In the genomic region with DNA sequence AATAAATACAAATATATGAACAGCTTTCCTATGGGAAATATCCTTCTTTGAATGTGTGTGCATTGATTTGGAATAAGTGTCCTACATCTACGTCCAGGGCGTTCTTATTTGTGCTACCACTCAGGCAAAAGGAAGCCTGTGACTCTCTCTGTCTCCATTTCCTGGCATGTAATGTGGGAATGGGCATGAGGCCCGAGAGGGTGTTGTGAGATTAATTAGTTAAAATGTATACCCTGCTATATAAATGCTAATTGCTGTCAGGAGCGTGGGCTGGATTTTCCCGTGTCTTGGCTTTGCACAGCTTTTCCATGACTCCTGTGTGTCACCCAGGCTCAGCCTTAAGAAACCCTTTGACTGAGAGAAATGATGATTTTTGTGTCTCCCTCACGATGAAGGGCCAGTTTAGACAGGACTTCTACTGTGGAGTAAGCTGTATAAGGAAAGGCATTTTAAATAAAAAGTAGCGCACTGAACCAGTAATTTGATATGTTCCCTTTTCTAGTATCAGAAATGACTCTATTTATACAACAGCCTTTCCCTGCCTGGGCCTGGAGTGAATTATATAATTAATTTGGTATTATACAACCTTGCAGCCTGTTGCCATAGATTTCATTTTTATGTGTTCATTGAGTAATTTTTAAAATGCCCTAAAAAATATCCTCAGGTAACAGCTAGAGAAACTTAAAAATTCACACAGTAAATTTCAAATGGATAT, we compare ENCODE assay signal across 18 mouse cellular contexts.
DNase-seq lines count a peak whose midpoint lies in the region; ATAC-seq lines count a peak whose summit lies in the region.
"Had no signal": no experiment of that assay in that cellular context is flagged by ENCODE, and none has a peak within 500 bp of the region (broad histone marks: within the 10 kb centered on the region; RNA-seq: fewer than 3 reads in every experiment).

No protein-coding gene starts in this region.

- 68% methylated on average over 7 of the region's 7 CpGs for WGBS in midbrain, embryonic 14.5 days
- 86% methylated on average over 7 of the region's 7 CpGs for WGBS in midbrain, embryonic 10.5 days
- WGBS in hindbrain, embryonic 16.5 days, result 40% methylated on average over 7 of the region's 7 CpGs

- no peak for ATAC-seq in midbrain, embryonic 14.5 days (ENCODE audit: low FRiP score, low TSS enrichment)
- peak; percentile 86 for ATAC-seq in hindbrain, embryonic 16.5 days
- ATAC-seq: intestine, postnatal 0 days; Patski had no signal

- intact Hi-C loops in gastrocnemius, postnatal 36 days (cut with DNase I), result no loop called here

- H3K9ac ChIP-seq in midbrain, embryonic 14.5 days (replicated peaks; ENCODE audit: low read length), result no peak overlapping the region
- no peak overlapping the region for H3K9ac ChIP-seq in hindbrain, embryonic 16.5 days (ENCODE audit: low read depth, low read length)
- H3K9ac ChIP-seq: lung, embryonic 15.5 days had no signal

- no peak overlapping the region for H3K27ac ChIP-seq in midbrain, embryonic 14.5 days (replicated peaks; ENCODE audit: low read depth, low read length)
- H3K27ac ChIP-seq in midbrain, embryonic 10.5 days (replicated peaks), result no peak overlapping the region
- 0 out of 2 replicates have a peak overlapping the region, but pooled peaks have one; percentile 25 for H3K27ac ChIP-seq in hindbrain, embryonic 16.5 days (ENCODE audit: low read depth, low read length)
- H3K27ac ChIP-seq: gastrocnemius, adult 2 months; lung, embryonic 15.5 days; stomach, postnatal 0 days had no signal

- H3K36me3 ChIP-seq in midbrain, embryonic 14.5 days (ENCODE audit: control insufficient read depth, insufficient read depth, low read length), result no peaks in the 10 kb centered on the region
- no peaks in the 10 kb centered on the region for H3K36me3 ChIP-seq in midbrain, embryonic 10.5 days
- H3K36me3 ChIP-seq in hindbrain, embryonic 16.5 days (ENCODE audit: control insufficient read depth, insufficient read depth, low read length), result no peaks in the 10 kb centered on the region
- H3K36me3 ChIP-seq: lung, embryonic 15.5 days had no signal

- H3K9me3 ChIP-seq in midbrain, embryonic 14.5 days (ENCODE audit: control insufficient read depth, low read length), result no peaks in the 10 kb centered on the region
- no peaks in the 10 kb centered on the region for H3K9me3 ChIP-seq in midbrain, embryonic 10.5 days (replicated peaks)
- H3K9me3 ChIP-seq in hindbrain, embryonic 16.5 days (ENCODE audit: control insufficient read depth, low read length), result no peaks in the 10 kb centered on the region
- H3K9me3 ChIP-seq: lung, embryonic 15.5 days had no signal

- no peaks in the 10 kb centered on the region for H3K27me3 ChIP-seq in midbrain, embryonic 14.5 days (ENCODE audit: control insufficient read depth, insufficient read depth, low read length)
- H3K27me3 ChIP-seq in midbrain, embryonic 10.5 days (ENCODE audit: low read depth, poor library complexity, severe bottlenecking), result no peaks in the 10 kb centered on the region
- H3K27me3 ChIP-seq in hindbrain, embryonic 16.5 days (replicated peaks; ENCODE audit: control insufficient read depth, insufficient read depth, low read length), result no peaks in the 10 kb centered on the region
- H3K27me3 ChIP-seq: lung, embryonic 15.5 days; Patski had no signal

- no peaks in the 10 kb centered on the region for H3K4me1 ChIP-seq in midbrain, embryonic 14.5 days (ENCODE audit: control insufficient read depth, insufficient read depth, low read length)
- no peaks in the 10 kb centered on the region for H3K4me1 ChIP-seq in midbrain, embryonic 10.5 days
- H3K4me1 ChIP-seq in hindbrain, embryonic 16.5 days (ENCODE audit: control insufficient read depth, insufficient read depth, low read depth, low read length), result peaks cover 2% of the 10 kb centered on the region; the same call in 1 of the 2 replicates
- H3K4me1 ChIP-seq: lung, embryonic 15.5 days had no signal

- peak; percentile 8 to 18 for DNase-seq in cerebellum, postnatal 14 days
- no peak for DNase-seq in cerebellum, adult 11-12 months
- DNase-seq in midbrain, embryonic 14.5 days, result peak; percentile 33
- no peak for DNase-seq in midbrain, embryonic 10.5 days (ENCODE audit: low spot score)
- DNase-seq in retina, postnatal 1 day, result peak; percentile 28
- no peak for DNase-seq in gastrocnemius, postnatal 36 days
- DNase-seq in testis, postnatal 14 days (ENCODE audit: low spot score), result no peak
- DNase-seq: cerebellum, adult 8-10 months; gastrocnemius, adult 2 months; heart, postnatal 14 days; kidney, postnatal 36 days; layer of hippocampus, postnatal 36 days had no signal

- H3K4me2 ChIP-seq in midbrain, embryonic 14.5 days (ENCODE audit: low read length), result no peak overlapping the region
- no peak overlapping the region for H3K4me2 ChIP-seq in hindbrain, embryonic 16.5 days (ENCODE audit: low read length)
- H3K4me2 ChIP-seq: lung, embryonic 15.5 days had no signal

- no peak overlapping the region for H3K4me3 ChIP-seq in midbrain, embryonic 14.5 days (replicated peaks; ENCODE audit: low read depth, low read length)
- H3K4me3 ChIP-seq in midbrain, embryonic 10.5 days, result no peak overlapping the region
- no peak overlapping the region for H3K4me3 ChIP-seq in hindbrain, embryonic 16.5 days (ENCODE audit: low read length)
- H3K4me3 ChIP-seq: erythroblast, embryonic 14.5 days; gastrocnemius, adult 2 months; lung, embryonic 15.5 days had no signal

Comparison
In these comparisons a context has a peak if more than half of its experiments do, and no peak if none do; other contexts are left out.
1. DNase-seq: peak in cerebellum, postnatal 14 days (2 of 2), midbrain, embryonic 14.5 days (single experiment) and retina, postnatal 1 day (single experiment); none in cerebellum, adult 11-12 months (single experiment), midbrain, embryonic 10.5 days (single experiment), gastrocnemius, postnatal 36 days (0 of 2) and testis, postnatal 14 days (single experiment).